Mouse (Mus musculus) CH12.LX (cell line): Measurements from ENCODE around the gene Herc6. TPM values are rescaled to one million over a fixed set of nuclear protein-coding genes. Genes with fewer than 3 reads are reported as not detected.
A peak's percentile ranks its signal among the peaks of the same experiment; 100 is the strongest.

Experiments used
- DNase-seq: peaks from one replicate; pipeline ENCODE4 v3.0.0-alpha.2; 2013; ENCODE audit errors: extremely low read depth
- H3K27ac ChIP-seq: 2 replicates; pipeline ENCODE4 v1.5.1; 2012; ENCODE audit warnings: low read depth, mild to moderate bottlenecking, control low read depth, moderate library complexity; ENCODE audit not compliant: insufficient read depth
- H3K27me3 ChIP-seq: replicated peaks from 2 replicates; pipeline ENCODE3; 2012; ENCODE audit warnings: inconsistent platforms
- H3K36me3 ChIP-seq, 2 experiments: replicated peaks in 1 of 2; 2 replicates each; pipeline versions ENCODE3 to v1.6.1; 2012; ENCODE audit warnings: inconsistent platforms in 1 of 2, low read length in 1 of 2, mild to moderate bottlenecking in 1 of 2, mixed read lengths in 1 of 2, moderate library complexity in 1 of 2; ENCODE audit not compliant: control insufficient read depth in 1 of 2, insufficient read depth in 1 of 2
- H3K4me1 ChIP-seq, 2 experiments: 2 replicates each; pipeline ENCODE4 v1.6.1; 2012; ENCODE audit warnings: inconsistent platforms in 1 of 2, moderate library complexity in 1 of 2; ENCODE audit not compliant: insufficient read depth in 2 of 2, control insufficient read depth in 1 of 2
- H3K4me2 ChIP-seq: 2 replicates; pipeline ENCODE4 v1.6.1; 2012; ENCODE audit warnings: low read depth, mild to moderate bottlenecking, control low read depth; ENCODE audit not compliant: poor library complexity, insufficient read depth, severe bottlenecking
- H3K4me3 ChIP-seq, 3 experiments: fragments of 150-350 bp in 1 of 3; sonication (generic) in 1 of 3; replicated peaks in 1 of 3; 2 replicates each; pipeline versions ENCODE3 to v1.5.1; 2011 to 2012; ENCODE audit warnings: low read depth in 2 of 3, low read length in 2 of 3, mild to moderate bottlenecking in 2 of 3, moderate library complexity in 2 of 3, control low read depth in 1 of 3, improper control_type of control experiment in 1 of 3, inconsistent platforms in 1 of 3, mixed read lengths in 1 of 3; ENCODE audit not compliant: poor library complexity in 1 of 3
- H3K79me2 ChIP-seq: replicated peaks from 2 replicates; pipeline ENCODE4 v1.6.1; 2012; ENCODE audit warnings: mild to moderate bottlenecking, moderate library complexity; ENCODE audit not compliant: control insufficient read depth, poor library complexity, insufficient read depth, severe bottlenecking; ENCODE audit errors: extremely low read depth
- H3K9ac ChIP-seq: 2 replicates; pipeline ENCODE4 v1.6.1; 2012; ENCODE audit warnings: low read depth, mild to moderate bottlenecking, control low read depth, moderate library complexity; ENCODE audit not compliant: insufficient read depth
- H3K9me3 ChIP-seq: replicated peaks from 2 replicates; pipeline ENCODE3; 2012; ENCODE audit warnings: low read length, inconsistent platforms, mixed read lengths
- CHD2 ChIP-seq: IDR thresholded peaks from 2 replicates; pipeline ENCODE4 v1.6.1; 2011; ENCODE audit warnings: low read length, improper control_type of control experiment
- ELF1 ChIP-seq: IDR thresholded peaks from 2 replicates; pipeline ENCODE4 v1.6.1; 2014; ENCODE audit warnings: low read depth, mild to moderate bottlenecking, inconsistent platforms, low read length, improper control_type of control experiment
- EP300 ChIP-seq: IDR thresholded peaks from 2 replicates; pipeline ENCODE4 v1.6.1; 2011; ENCODE audit warnings: low read length, improper control_type of control experiment
- GABPA ChIP-seq: IDR thresholded peaks from 2 replicates; pipeline ENCODE4 v1.6.1; 2012; ENCODE audit warnings: low read depth, low read length, improper control_type of control experiment, inconsistent platforms; ENCODE audit not compliant: insufficient replicate concordance
- HCFC1 ChIP-seq: IDR thresholded peaks from 2 replicates; pipeline ENCODE4 v1.6.1; 2012; ENCODE audit warnings: low read depth, mild to moderate bottlenecking, inconsistent platforms, low read length, improper control_type of control experiment
- IRF4 ChIP-seq: IDR thresholded peaks from 2 replicates; pipeline ENCODE4 v1.6.1; 2014; ENCODE audit warnings: low read depth, mild to moderate bottlenecking, inconsistent platforms, low read length, improper control_type of control experiment
- JUND ChIP-seq: conservative IDR thresholded peaks from 2 replicates; pipeline ENCODE4 v1.6.1; 2011; ENCODE audit warnings: low read depth, low read length, improper control_type of control experiment
- KAT2A ChIP-seq: IDR thresholded peaks from 2 replicates; pipeline ENCODE4 v1.6.1; 2012; ENCODE audit warnings: low read length, improper control_type of control experiment, inconsistent platforms; ENCODE audit not compliant: insufficient replicate concordance
- MAFK ChIP-seq: IDR thresholded peaks from 2 replicates; pipeline ENCODE4 v1.6.1; 2011; ENCODE audit warnings: low read length, improper control_type of control experiment; ENCODE audit not compliant: insufficient replicate concordance
- MAX ChIP-seq: IDR thresholded peaks from 2 replicates; pipeline ENCODE4 v1.6.1; 2011; ENCODE audit warnings: low read length, improper control_type of control experiment
- MEF2A ChIP-seq: IDR thresholded peaks from 2 replicates; pipeline ENCODE4 v1.6.1; 2014; ENCODE audit warnings: low read depth, mild to moderate bottlenecking, inconsistent platforms, low read length, improper control_type of control experiment, borderline replicate concordance
- MYC ChIP-seq: IDR thresholded peaks from 2 replicates; pipeline ENCODE4 v1.6.1; 2011; ENCODE audit warnings: low read depth, mild to moderate bottlenecking, improper control_type of control experiment, low read length
- NELFE ChIP-seq: IDR thresholded peaks from 2 replicates; pipeline ENCODE4 v1.6.1; 2011; ENCODE audit warnings: low read depth, low read length, improper control_type of control experiment
- PAX5 ChIP-seq: IDR thresholded peaks from 2 replicates; pipeline ENCODE4 v1.6.1; 2012; ENCODE audit warnings: low read length, inconsistent platforms, mixed read lengths
- POLR2A ChIP-seq: IDR thresholded peaks from 2 replicates; pipeline ENCODE4 v1.6.1; 2011; ENCODE audit warnings: low read depth, mild to moderate bottlenecking, improper control_type of control experiment, low read length
- RAD21 ChIP-seq: IDR thresholded peaks from 2 replicates; pipeline ENCODE4 v1.6.1; 2011; ENCODE audit warnings: low read depth, mild to moderate bottlenecking, low read length, improper control_type of control experiment, moderate library complexity
- RCOR1 ChIP-seq: conservative IDR thresholded peaks from 2 replicates; pipeline ENCODE4 v1.6.1; 2012; ENCODE audit warnings: low read depth, mild to moderate bottlenecking, inconsistent platforms, low read length, improper control_type of control experiment
- SIN3A ChIP-seq: IDR thresholded peaks from 2 replicates; pipeline ENCODE4 v1.6.1; 2012; ENCODE audit warnings: low read length, improper control_type of control experiment, inconsistent platforms
- SMC3 ChIP-seq: IDR thresholded peaks from 2 replicates; pipeline ENCODE4 v1.6.1; 2011; ENCODE audit warnings: low read depth, low read length, improper control_type of control experiment
- TBP ChIP-seq: conservative IDR thresholded peaks from 2 replicates; pipeline ENCODE4 v1.6.1; 2011; ENCODE audit warnings: low read depth, low read length, improper control_type of control experiment
- USF2 ChIP-seq: conservative IDR thresholded peaks from 2 replicates; pipeline ENCODE4 v1.6.1; 2011; ENCODE audit warnings: low read depth, low read length, improper control_type of control experiment
- dilution Hi-C: fragments of 300-500 bp; cut with MboI; formaldehyde crosslinking; loops from 2 replicates; pipeline ENCODE4 v1.14.3; 2020; ENCODE audit warnings: low sequenced_read_pairs; ENCODE audit not compliant: extremely low pct_unique_long_range_greater_than_20kb, extremely low pct_ligation_motif_present
- in situ Hi-C: fragments of 300-500 bp; cut with MboI; formaldehyde crosslinking; loops from 3 replicates; pipeline ENCODE4 v1.14.3; 2019; ENCODE audit warnings: low sequenced_read_pairs, low pct_ligation_motif_present, low pct_unique_long_range_greater_than_20kb, mixed read lengths
- polyA plus RNA-seq: library from polyadenylated mRNA; unstranded; fragments of >175 nt; gene quantifications from 2 replicates; pipeline ENCODE4 v1.2.1, GENCODE M21; 2012; ENCODE audit warnings: low read depth; ENCODE audit not compliant: insufficient read length
- total RNA-seq, 2 experiments: library from RNA; depleted of rRNA; stranded (reverse); fragments of 300-350 nt in 1 of 2; fragments of >200 nt in 1 of 2; gene quantifications; 2 replicates each; pipeline ENCODE4 v1.2.3; 2012 to 2014

The Herc6 gene
- total and polyA plus RNA-seq, 3 experiments, result 9.0 to 18.9 (median 14.4) TPM

GRCm38 (mm10) chr6:57533410-57533809 is 47.4 kb upstream of the Herc6 start:
- DNase-seq, result no peak
- TF ChIP-seq MAFK (0 out of 2 replicates have a peak, but pooled peaks have one; percentile 28), KAT2A (no peak), NELFE (no peak), IRF4 (no peak)
- dilution Hi-C loops, result no loop called here
- H3K27me3 ChIP-seq, result no peaks in the 10 kb centered on the region
- H3K4me3 ChIP-seq, result peak overlapping the region; percentile 73 to 100 (median 74)
- peaks cover 0 to 39% of the 10 kb centered on the region in 2 experiments; a peak in 2 of 4 replicates for H3K4me1 ChIP-seq
- in situ Hi-C loops, result no loop called here
- no peak overlapping the region for H3K27ac ChIP-seq
- peak overlapping the region; percentile 52 for H3K4me2 ChIP-seq
- H3K79me2 ChIP-seq, result peaks cover 15% of the 10 kb centered on the region
- no peaks in the 10 kb centered on the region for H3K9me3 ChIP-seq
- H3K9ac ChIP-seq, result peak overlapping the region; percentile 67
- H3K36me3 ChIP-seq, result no peaks in the 10 kb centered on the region

DNA sequence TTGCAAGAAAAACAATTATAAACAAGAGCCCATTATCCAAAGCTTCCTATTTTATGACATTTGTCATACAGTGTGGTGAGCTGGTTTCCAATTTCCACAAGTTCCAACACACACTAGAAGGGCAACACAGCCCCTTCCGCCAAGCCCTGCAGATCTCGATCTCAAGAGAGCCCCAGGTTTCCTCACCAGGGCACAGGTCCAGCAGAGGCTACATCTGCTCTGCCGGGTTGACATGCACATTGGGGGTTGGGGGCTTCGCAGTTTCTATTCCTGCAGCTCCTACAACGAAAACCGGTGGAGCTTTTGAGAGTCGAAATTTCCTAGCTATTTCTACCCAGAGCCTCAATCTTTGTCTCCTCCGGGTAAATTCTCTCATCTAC is 46.6 kb upstream of the Herc6 start:
- H3K4me2 ChIP-seq, result peak overlapping the region; percentile 52
- H3K9me3 ChIP-seq, result no peaks in the 10 kb centered on the region
- peak overlapping the region; percentile 73 to 100 (median 74) for H3K4me3 ChIP-seq
- no peak overlapping the region for H3K27ac ChIP-seq
- peak overlapping the region; percentile 67 for H3K9ac ChIP-seq
- no peaks in the 10 kb centered on the region for H3K27me3 ChIP-seq
- peak; percentile 40 for DNase-seq
- peaks cover 0 to 31% of the 10 kb centered on the region in 2 experiments; a peak in 2 of 4 replicates for H3K4me1 ChIP-seq
- peaks cover 15% of the 10 kb centered on the region for H3K79me2 ChIP-seq
- H3K36me3 ChIP-seq, result no peaks in the 10 kb centered on the region
- dilution Hi-C loops (no loop called here), in situ Hi-C loops (no loop called here)
- TF ChIP-seq ELF1 (no peak), SIN3A (no peak), POLR2A (no peak), RCOR1 (no peak), CHD2 (no peak), MEF2A (no peak), USF2 (no peak), EP300 (no peak), SMC3 (no peak), MYC (no peak), MAX (no peak), PAX5 (no peak), HCFC1 (no peak), JUND (no peak), RAD21 (no peak), GABPA (no peak), TBP (no peak)
